Mouse (Mus musculus) small intestine, adult 2 months (tissue): ENCODE results near the gene Tst. TPM values are rescaled to one million over a fixed set of nuclear protein-coding genes. Genes with fewer than 3 reads are reported as not detected.

Experiments used
- H3K27ac ChIP-seq: fragments of 200-500 bp; 2 replicates; pipeline ENCODE4 v1.5.1; 2012; ENCODE audit warnings: low read depth, low read length, control low read depth, inconsistent platforms; ENCODE audit not compliant: insufficient read depth
- H3K27me3 ChIP-seq: fragments of 200-500 bp; 2 replicates; pipeline ENCODE4 v1.6.1; 2012; ENCODE audit warnings: mild to moderate bottlenecking, moderate library complexity, low read length, inconsistent platforms; ENCODE audit not compliant: control insufficient read depth, insufficient read depth
- H3K36me3 ChIP-seq: fragments of 200-500 bp; 2 replicates; pipeline ENCODE4 v1.6.1; 2012; ENCODE audit warnings: mild to moderate bottlenecking, low read length, control low read depth, inconsistent platforms; ENCODE audit not compliant: control insufficient read depth, insufficient read depth
- H3K4me1 ChIP-seq: fragments of 200-500 bp; 2 replicates; pipeline ENCODE4 v1.6.1; 2012; ENCODE audit warnings: low read length, inconsistent platforms, mixed read lengths; ENCODE audit not compliant: control insufficient read depth, insufficient read depth, insufficient read length
- H3K4me3 ChIP-seq: fragments of 200-500 bp; 2 replicates; pipeline ENCODE4 v1.5.1; 2012; ENCODE audit warnings: low read depth, mild to moderate bottlenecking, control low read depth, inconsistent platforms, low read length, moderate library complexity
- CTCF ChIP-seq: fragments of 200-500 bp; IDR thresholded peaks from 2 replicates; pipeline ENCODE4 v1.5.1; 2012; ENCODE audit warnings: low read depth, mild to moderate bottlenecking, control low read depth, inconsistent platforms, low read length, moderate library complexity, mixed read lengths; ENCODE audit not compliant: insufficient replicate concordance, insufficient read length; ENCODE audit errors: extremely low read depth
- POLR2A ChIP-seq: fragments of 200-500 bp; IDR thresholded peaks from 2 replicates; pipeline ENCODE4 v1.6.1; 2012; ENCODE audit warnings: low read depth, mild to moderate bottlenecking, control low read depth, inconsistent platforms, low read length, moderate library complexity
- WGBS: fragments of 180-500 bp; shearing (Covaris S2); methylation state at CpG from one replicate; pipeline ENCODE4 v1.1.7; 2018; 5-methylcytosine and 5-hydroxymethylcytosine counted together
- polyA plus RNA-seq: library from polyadenylated mRNA; depleted of rRNA; stranded (reverse); fragments of >200 nt; gene quantifications from 2 replicates; pipeline ENCODE4 v1.2.3, GENCODE M21; 2012

The Tst gene
- polyA plus RNA-seq, 1 experiment, result 17.7 TPM

DNA sequence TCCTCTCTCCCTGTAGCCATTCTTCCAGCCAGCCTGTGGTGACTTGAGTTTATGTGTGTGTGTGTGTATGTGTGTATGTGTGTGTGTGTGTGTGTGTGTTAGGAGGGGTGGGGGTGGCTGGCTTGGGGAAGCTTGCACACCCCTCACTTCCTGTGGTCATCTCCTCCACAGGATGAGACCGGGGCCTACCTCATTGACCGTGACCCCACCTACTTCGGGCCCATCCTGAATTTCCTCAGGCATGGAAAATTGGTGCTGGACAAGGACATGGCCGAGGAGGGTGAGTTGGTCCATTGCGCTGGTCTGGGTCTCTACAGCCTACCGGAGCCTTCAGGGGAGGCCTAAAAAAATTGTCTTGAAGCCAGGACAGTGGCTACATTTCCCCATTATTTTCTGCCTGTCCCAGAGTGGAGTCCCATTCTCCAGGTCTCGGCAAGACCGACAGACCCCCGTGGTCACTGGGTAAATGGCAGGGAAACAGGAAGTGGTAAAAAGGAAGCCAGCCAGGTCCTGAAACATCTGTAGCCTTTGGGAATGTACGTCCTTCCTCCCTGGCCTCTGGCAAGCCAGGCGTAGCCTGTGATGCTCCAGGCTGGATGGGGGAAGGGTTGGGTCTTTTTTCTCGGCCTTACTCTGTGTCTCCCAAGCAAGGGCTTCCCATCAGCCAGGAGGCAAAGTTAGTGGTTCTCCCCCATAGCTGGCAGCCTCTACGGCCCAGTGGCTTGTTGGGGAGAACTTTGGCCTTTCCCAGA lies 24.3 kb upstream of the Tst start:
- Histone ChIP-seq H3K27me3 (peaks cover 15% of the 10 kb centered on the region), H3K36me3 (no peaks in the 10 kb centered on the region), H3K27ac (no peak overlapping the region), H3K4me1 (peaks cover 4% of the 10 kb centered on the region), H3K4me3 (no peak overlapping the region)
- WGBS, result 82% methylated on average over 13 of the region's 13 CpGs
- no peak for TF ChIP-seq CTCF
- no peak for TF ChIP-seq POLR2A

DNA sequence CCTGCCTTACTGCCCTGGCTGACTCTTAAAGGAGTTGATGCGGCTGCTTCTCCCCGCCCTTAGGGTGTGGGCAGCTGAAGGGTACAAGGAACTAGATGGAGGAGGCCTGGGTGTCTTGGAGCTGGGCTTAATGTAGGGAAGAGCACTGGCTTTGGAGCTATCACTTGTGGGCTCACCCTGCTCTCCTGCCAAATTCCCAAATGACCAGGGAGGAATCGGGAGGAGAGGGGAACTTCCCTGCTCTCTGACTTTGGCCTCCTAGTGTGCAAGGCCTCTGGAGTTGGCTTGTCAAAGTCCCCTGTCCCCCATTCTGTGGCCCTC lies 23.4 kb upstream of the Tst start:
- no peak for TF ChIP-seq POLR2A
- no peak for TF ChIP-seq CTCF
- Histone ChIP-seq H3K4me1 (peaks cover 4% of the 10 kb centered on the region), H3K36me3 (no peaks in the 10 kb centered on the region), H3K4me3 (peak overlapping the region; percentile 66), H3K27me3 (peaks cover 12% of the 10 kb centered on the region), H3K27ac (peak overlapping the region; percentile 16)
- 26% methylated on average over 3 of the region's 3 CpGs for WGBS

DNA sequence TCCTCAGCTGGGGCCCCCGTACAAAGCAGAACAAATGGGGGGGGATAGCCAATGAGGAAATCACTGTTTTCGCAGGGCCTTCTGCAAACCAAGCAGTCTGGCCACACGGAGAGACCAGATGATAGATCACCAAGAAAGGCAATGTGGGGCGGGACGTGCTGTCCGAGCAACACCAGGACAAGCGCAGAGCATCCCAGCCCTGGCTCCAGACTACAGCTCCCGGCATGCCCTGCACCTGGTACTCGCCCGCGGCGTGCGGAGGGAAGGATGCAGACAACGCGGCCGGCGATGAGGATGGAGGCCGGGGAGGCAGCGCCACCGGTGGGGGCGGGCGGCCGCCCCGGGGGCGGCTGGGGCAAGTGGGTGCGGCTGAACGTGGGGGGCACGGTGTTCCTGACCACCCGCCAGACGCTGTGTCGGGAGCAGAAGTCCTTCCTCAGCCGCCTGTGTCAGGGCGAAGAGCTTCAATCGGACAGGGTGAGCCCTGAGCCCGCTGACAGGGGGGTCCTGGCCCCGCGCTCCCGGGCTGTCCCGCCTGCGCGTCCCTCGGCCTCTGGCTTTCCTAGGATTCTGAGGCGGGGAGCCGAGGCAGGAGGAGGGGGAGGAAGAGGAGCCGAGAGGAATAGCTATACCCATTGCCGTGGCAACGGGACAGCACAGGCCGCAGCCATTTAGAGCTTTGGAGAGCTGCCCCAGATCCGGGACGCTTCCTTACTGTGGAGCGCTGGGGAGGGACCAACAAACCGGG lies 22.9 kb upstream of the Tst start, which contains the start of gene Kctd17:
Kctd17 (plus strand) TSS at position 174 of the 748 bp plus-strand sequence.
- H3K36me3 ChIP-seq, result no peaks in the 10 kb centered on the region
- peak within 1 kb of the TSS; percentile 16 for H3K27ac ChIP-seq
- 3% methylated on average over 47 of the region's 52 CpGs for WGBS
- TF ChIP-seq POLR2A, result no peak
- no peak for TF ChIP-seq CTCF
- peaks cover 12% of the 10 kb centered on the region for H3K27me3 ChIP-seq
- peak within 1 kb of the TSS; percentile 66 for H3K4me3 ChIP-seq
- H3K4me1 ChIP-seq, result peaks cover 4% of the 10 kb centered on the region

DNA sequence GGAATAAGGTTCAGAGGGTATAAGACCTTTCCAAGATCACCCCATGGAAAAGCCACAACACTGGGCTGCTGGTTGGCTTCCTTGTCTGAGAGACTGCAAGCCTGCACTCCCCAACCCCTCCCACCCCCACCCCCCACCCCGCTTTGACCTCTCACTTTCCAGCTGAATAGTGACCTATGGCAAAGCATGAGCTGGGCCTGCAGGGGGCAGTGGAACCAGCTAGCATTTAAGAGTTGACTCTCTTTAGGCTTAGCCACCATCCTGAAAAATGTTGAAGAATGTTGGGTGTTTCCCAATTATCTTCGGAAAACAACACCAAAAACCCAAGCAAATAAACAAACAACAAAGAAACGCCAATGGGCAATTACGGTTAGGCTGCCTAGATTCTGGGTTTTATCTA lies 19.5 kb upstream of the Tst start:
- Histone ChIP-seq H3K4me3 (no peak overlapping the region), H3K27me3 (peaks cover 30% of the 10 kb centered on the region), H3K36me3 (no peaks in the 10 kb centered on the region), H3K27ac (no peak overlapping the region), H3K4me1 (peaks cover 3% of the 10 kb centered on the region)
- 63% methylated on average over 4 of the region's 4 CpGs for WGBS
- TF ChIP-seq POLR2A, result no peak
- TF ChIP-seq CTCF, result no peak

DNA sequence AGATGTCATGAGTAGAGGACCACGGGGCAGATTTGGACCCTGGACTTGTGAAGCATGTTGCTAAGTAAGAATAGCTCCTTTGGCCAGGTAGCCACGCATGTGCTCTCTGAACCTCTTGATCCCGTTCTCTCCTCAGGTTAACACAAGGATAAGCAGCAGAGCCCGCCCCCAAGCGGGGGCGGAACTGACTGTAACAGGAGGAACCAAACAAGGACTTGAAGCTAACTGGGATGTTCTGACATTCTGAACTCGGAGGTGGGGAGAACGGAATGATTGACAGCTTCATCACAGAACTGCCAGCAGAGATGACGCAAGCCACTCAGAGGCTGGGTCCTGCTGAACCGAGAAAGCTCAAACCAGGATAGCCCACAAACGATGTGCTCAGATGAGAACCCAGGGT lies 18.8 kb upstream of the Tst start:
- TF ChIP-seq POLR2A (no peak), CTCF (no peak)
- H3K36me3 ChIP-seq, result no peaks in the 10 kb centered on the region
- H3K4me3 ChIP-seq, result no peak overlapping the region
- peaks cover 29% of the 10 kb centered on the region for H3K27me3 ChIP-seq
- no peak overlapping the region for H3K27ac ChIP-seq
- peaks cover 3% of the 10 kb centered on the region for H3K4me1 ChIP-seq
- 18% methylated on average over 11 of the region's 11 CpGs for WGBS

DNA sequence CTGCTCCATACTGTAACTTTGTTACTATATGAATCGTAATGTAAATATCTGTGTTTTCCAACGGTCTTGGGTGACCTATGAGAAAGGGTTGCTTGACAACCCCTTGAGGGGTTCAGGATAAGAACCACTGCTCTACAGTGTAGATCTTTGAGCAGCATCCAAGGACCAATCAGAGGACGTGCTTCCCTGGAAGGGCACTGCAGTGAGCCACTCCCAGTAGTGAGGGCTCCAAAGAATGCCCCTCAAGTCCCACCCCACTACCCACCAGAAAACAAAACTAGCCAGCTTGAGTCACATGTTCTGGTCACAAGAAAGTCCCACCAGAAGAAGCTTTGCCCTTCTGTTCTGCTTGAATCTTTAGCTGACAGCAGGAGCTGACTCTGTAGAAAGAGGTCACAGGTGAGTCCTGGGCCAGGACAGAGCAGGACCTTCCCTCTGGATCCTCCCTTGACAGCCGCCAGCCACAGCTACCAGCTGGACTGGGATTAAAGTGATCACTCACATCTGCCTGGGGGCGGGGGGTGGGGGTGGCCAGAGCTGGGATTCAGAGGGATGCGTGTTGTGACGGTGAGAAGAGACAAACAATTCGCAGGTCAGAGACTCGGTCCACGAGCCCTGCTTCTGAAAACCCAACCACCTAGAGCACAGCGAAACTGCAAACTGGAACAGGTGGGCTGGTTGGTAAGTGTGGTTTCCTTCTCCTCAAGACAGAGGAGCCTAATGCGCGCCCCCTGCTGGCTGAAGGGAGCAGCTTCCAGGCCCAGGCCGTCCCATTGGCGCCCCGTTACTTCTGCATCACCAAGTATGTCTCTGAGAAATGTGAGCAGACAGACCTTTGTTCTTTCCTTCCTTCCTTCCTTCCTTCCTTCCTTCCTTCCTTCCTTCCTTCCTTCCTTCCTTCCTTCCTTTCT lies 16.6 kb upstream of the Tst start:
- TF ChIP-seq POLR2A, result no peak
- TF ChIP-seq CTCF, result peak; percentile 87
- H3K27ac ChIP-seq, result no peak overlapping the region
- H3K36me3 ChIP-seq, result no peaks in the 10 kb centered on the region
- no peak overlapping the region for H3K4me3 ChIP-seq
- peaks cover 23% of the 10 kb centered on the region for H3K27me3 ChIP-seq
- WGBS, result 16% methylated on average over 16 of the region's 16 CpGs
- H3K4me1 ChIP-seq, result peaks cover 3% of the 10 kb centered on the region; the same call in 1 of the 2 replicates
